Mouse (Mus musculus) embryonic facial prominence, embryonic 10.5 days (tissue): ENCODE measurements around the gene Slc39a11. TPM values are rescaled to one million over a fixed set of nuclear protein-coding genes. Genes with fewer than 3 reads are reported as not detected.

ENCODE experiments used
- DNase-seq: peaks from one replicate; pipeline ENCODE4 v3.0.0-alpha.2; 2017; ENCODE audit warnings: low spot score
- H3K27ac ChIP-seq: fragments of 300-500 bp; sonication (generic); replicated peaks from 2 replicates; pipeline ENCODE4 v1.5.1; 2016; ENCODE audit warnings: mild to moderate bottlenecking
- H3K27me3 ChIP-seq: fragments of 300-500 bp; sonication (generic); replicated peaks from 2 replicates; pipeline ENCODE4 v1.6.1; 2016; ENCODE audit warnings: low read depth, mild to moderate bottlenecking; ENCODE audit not compliant: poor library complexity, severe bottlenecking
- H3K36me3 ChIP-seq: fragments of 300-500 bp; sonication (generic); replicated peaks from 2 replicates; pipeline ENCODE4 v1.6.1; 2016; ENCODE audit warnings: mild to moderate bottlenecking, moderate library complexity
- H3K4me1 ChIP-seq: fragments of 300-500 bp; sonication (generic); 2 replicates; pipeline ENCODE4 v1.6.1; 2016
- H3K4me3 ChIP-seq: fragments of 300-500 bp; sonication (generic); 2 replicates; pipeline ENCODE4 v1.5.1; 2016; ENCODE audit warnings: mild to moderate bottlenecking, moderate library complexity
- H3K9me3 ChIP-seq: fragments of 300-500 bp; sonication (generic); 2 replicates; pipeline ENCODE4 v1.6.1; 2016; ENCODE audit warnings: mild to moderate bottlenecking
- WGBS: fragments of 180-500 bp; shearing (Covaris S2); methylation state at CpG from one replicate; pipeline ENCODE4 v1.1.7; 2016; 5-methylcytosine and 5-hydroxymethylcytosine counted together
- polyA plus RNA-seq: library from polyadenylated mRNA; unstranded; fragments of >200 nt; fragmentation: Nextera tagmentation; extraction: Ambion mirVana; gene quantifications from 2 replicates; pipeline ENCODE4 v1.2.1, GENCODE M21; 2016

Slc39a11 gene
- polyA plus RNA-seq, 1 experiment from 2014 or later: 17.2 TPM

DNA sequence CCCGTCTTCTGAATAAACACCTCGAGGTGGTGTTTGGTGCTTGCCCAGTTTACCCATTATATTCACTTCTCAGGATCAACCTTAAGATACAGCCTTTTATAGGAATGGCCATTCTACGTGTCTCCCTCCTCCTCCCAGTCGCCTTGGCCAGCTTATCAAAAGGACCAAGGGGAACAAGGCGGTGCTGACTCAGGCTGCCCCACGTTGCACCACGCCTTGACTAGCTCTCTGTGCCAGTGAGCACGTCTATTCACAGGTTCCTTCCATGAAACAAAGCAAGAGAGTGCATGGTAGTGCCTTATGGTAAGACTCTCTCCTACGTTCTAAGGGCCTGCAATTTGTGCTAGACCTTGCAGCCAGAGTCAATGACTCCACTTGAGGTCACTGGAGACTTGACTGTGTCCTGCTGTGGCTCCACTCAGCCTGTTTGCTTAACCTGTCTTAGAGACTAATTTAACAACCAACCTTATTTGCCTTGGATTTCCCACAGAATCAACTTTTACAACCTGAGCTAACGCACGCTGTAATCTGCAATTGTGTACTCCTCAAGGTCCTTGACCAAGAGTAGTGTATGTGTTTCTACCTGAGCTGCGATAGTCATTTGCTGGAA, 144.2 kb downstream of the Slc39a11 start:
- Histone ChIP-seq H3K9me3 (no peaks in the 10 kb centered on the region), H3K4me3 (no peak overlapping the region), H3K36me3 (no peaks in the 10 kb centered on the region), H3K4me1 (peaks cover 31% of the 10 kb centered on the region), H3K27me3 (no peaks in the 10 kb centered on the region), H3K27ac (no peak overlapping the region)
- WGBS: 88% methylated on average over 12 of the region's 12 CpGs
- DNase-seq: no peak

DNA sequence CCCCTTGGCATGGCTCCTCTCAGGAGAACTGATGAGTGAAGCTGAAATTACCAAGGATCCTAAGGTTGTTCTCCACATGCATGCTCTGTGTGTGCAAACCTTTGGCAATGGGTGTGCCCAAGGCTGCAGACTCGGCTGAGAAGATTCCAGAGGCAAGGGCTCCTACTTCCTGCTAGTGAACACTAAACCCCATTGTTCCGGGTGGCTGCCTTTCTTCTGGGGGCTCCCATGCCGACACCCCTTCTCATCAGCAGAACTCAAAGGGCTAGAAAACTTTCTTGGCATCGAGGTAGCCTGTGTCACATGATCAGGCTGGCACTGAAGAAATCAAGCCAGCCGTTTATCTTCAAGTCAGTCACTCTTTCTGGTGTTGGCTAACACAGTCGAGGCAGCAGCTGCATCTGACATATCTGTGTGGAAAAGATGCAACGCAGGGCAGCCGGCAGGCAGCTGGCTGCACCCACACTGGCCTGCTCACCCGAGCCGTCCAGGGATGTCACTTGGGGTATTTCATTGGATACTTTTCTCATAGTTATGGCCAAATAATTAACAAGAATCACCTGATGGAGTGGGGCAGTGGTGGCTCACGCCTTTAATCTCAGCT, 145.3 kb downstream of the Slc39a11 start:
- peaks cover 41% of the 10 kb centered on the region for H3K4me1 ChIP-seq
- no peak for DNase-seq
- no peak overlapping the region for H3K4me3 ChIP-seq
- no peaks in the 10 kb centered on the region for H3K9me3 ChIP-seq
- no peak overlapping the region for H3K27ac ChIP-seq
- WGBS: 71% methylated on average over 11 of the region's 11 CpGs
- no peaks in the 10 kb centered on the region for H3K27me3 ChIP-seq
- H3K36me3 ChIP-seq: no peaks in the 10 kb centered on the region

DNA sequence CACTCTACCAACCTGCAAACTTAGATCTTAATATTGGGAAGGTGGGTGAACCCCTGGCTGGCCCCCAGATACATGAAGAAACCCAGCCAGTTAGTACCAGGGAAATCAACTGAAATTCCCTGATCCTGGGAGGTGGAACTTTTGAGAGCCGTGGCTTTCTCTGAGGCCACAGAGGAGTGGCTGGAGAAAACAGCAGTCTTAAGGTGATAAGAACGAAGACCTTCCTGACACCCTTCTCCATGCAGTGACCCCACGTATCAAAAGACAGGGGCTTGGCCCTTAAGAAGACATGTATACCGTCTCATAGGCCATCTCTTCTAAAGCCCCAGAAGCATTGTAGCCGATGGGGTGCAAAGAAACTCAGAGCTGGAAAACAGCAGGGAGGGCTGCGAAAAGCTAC, 146.9 kb downstream of the Slc39a11 start:
- no peak overlapping the region for H3K27ac ChIP-seq
- no peaks in the 10 kb centered on the region for H3K27me3 ChIP-seq
- WGBS: 80% methylated on average over 6 of the region's 6 CpGs

DNA sequence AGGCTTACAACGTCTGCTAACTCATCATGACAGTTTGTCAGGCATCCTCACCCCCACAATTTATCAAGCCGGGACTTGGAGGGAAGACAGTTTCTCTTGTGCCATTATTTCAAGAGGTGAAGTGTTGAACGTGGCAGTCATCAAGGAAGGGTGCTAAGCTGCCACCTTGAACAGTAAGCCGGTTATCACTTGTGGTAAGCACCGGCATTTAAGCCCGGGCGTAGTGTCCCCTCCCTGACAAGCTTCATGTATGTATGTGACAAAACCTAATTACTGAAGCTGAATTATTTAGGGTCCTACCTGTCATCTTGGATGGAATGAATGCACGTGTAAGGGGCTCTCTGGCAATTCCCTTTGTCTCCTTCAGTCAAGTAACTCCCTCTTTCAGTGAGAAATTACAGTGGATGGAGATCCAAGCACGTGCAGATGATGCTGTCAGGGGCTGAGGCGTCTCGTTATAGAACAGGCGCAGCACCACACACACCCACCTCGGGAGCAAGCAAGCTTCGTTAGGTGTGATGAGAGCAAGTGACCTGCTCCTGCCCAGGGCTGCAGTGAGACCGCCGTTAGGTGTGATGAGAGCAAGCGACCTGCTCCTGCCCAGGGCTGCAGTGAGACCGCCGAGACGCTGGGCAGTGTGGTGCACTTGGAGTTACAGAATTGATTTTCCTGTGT, 149.1 kb downstream of the Slc39a11 start:
- no peaks in the 10 kb centered on the region for H3K27me3 ChIP-seq
- H3K9me3 ChIP-seq: no peaks in the 10 kb centered on the region
- H3K4me3 ChIP-seq: no peak overlapping the region
- peaks cover 37% of the 10 kb centered on the region for H3K4me1 ChIP-seq
- 83% methylated on average over 20 of the region's 20 CpGs for WGBS
- no peak for DNase-seq
- no peaks in the 10 kb centered on the region for H3K36me3 ChIP-seq
- no peak overlapping the region; the same call in 1 of the 2 replicates for H3K27ac ChIP-seq

More for the DNA sequence above, 146.9 kb downstream of the Slc39a11 start:
- H3K4me1 ChIP-seq: peaks cover 41% of the 10 kb centered on the region
- H3K9me3 ChIP-seq: no peaks in the 10 kb centered on the region
- no peak overlapping the region for H3K4me3 ChIP-seq
- H3K36me3 ChIP-seq: no peaks in the 10 kb centered on the region
- DNase-seq: no peak

DNA sequence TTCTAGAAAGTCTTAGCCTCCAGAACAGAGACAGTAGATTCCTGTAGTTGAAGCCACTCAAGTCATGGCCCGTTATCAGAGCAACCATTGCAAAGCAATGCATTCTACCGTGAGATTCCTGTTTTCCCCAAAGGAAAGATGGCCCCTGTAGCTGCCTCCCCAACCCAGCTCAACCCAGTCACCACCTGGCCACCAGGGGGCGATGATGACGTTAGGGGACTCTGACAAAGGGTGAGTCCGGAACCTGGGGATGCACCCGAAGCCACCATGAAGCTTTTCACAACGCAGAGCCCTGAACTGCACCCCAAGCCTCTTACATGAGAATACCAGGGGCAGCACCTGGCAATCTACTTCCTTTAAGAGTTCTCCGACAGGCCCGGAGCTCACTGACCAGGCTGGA, 151.0 kb downstream of the Slc39a11 start:
- peaks cover 32% of the 10 kb centered on the region for H3K4me1 ChIP-seq
- no peak overlapping the region for H3K4me3 ChIP-seq
- H3K27ac ChIP-seq: no peak overlapping the region
- no peaks in the 10 kb centered on the region for H3K9me3 ChIP-seq
- peak; percentile 56 for DNase-seq
- H3K27me3 ChIP-seq: no peaks in the 10 kb centered on the region
- H3K36me3 ChIP-seq: no peaks in the 10 kb centered on the region
- 59% methylated on average over 9 of the region's 9 CpGs for WGBS

DNA sequence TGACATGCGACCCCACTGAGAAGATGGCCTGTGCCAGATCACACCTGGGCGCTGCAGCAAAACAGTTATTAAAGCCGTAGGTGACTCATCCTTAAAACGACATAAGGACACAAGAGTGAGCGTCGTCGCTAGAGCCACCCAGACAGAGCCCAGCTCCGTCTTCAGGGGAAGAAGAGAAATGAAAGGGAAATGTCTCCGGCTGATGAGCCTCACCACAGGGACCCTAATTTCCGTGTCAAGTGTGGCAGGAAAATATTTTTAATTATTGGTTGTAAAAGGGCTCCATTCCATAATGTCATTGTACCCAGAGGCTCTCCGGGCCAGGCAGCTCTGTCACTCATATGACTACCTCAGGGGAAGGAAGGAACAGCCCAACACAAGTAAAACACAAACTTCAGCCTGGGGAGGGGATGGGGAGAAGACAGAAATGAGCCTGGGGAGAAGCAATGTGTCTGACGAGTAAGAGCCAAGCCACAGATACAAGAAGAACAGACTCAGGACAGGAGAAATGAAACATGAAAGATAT, 155.8 kb downstream of the Slc39a11 start:
- no peaks in the 10 kb centered on the region for H3K36me3 ChIP-seq
- no peaks in the 10 kb centered on the region; the same call in 1 of the 2 replicates for H3K4me1 ChIP-seq
- no peaks in the 10 kb centered on the region for H3K9me3 ChIP-seq
- no peak overlapping the region for H3K27ac ChIP-seq
- DNase-seq: no peak
- 73% methylated on average over 12 of the region's 12 CpGs for WGBS
- no peaks in the 10 kb centered on the region for H3K27me3 ChIP-seq
- no peak overlapping the region for H3K4me3 ChIP-seq

DNA sequence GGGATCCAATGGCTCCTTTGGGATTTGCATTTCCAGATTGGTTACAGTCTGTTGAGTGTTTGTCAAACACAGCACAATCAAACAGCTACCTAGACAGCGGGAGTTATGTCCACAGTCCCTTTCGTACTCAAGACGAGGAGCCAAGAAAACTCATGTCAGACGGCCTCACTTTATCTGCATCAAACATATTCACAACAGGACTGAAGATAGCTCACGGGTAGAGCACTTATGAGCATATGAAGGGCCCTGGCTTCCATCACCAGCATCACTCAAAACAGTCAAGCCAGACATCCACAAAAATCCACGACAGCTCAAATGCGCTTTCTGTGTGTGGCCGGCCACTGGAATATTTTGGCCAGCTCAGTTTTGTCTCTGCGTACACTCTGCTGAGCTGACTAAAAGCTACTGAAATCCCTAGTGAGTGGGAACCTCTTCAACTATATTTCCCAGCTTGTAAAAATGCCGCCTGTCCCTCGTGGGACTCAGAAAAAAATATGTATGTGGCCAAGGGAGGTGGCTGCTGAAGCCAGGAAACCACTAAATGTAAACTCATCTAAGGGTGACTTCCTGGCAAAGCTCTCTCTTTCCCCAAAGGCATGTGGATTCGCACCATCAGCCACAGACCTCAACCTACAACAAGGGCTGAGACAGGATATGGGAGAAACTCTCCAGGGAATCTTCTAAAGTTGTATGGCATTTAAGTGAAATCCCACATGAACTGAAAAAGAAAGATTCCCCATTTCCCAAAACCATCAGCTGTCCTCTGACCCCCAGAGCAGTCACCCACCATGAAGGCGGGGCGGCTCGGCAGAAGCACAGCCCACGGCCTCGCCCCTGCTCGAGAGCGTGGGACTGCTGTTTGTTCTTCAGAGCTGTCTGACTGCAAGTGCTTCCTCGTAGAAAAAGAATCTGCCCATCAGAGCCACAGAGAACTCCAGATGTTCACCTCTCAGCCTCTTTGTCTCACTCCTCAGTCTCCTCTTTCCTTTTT, 159.1 kb downstream of the Slc39a11 start:
- Histone ChIP-seq H3K9me3 (no peaks in the 10 kb centered on the region), H3K27me3 (no peaks in the 10 kb centered on the region), H3K4me1 (peaks cover 14% of the 10 kb centered on the region; the same call in 1 of the 2 replicates), H3K4me3 (no peak overlapping the region), H3K27ac (no peak overlapping the region), H3K36me3 (no peaks in the 10 kb centered on the region)
- no peak for DNase-seq
- WGBS: 84% methylated on average over 20 of the region's 20 CpGs

DNA sequence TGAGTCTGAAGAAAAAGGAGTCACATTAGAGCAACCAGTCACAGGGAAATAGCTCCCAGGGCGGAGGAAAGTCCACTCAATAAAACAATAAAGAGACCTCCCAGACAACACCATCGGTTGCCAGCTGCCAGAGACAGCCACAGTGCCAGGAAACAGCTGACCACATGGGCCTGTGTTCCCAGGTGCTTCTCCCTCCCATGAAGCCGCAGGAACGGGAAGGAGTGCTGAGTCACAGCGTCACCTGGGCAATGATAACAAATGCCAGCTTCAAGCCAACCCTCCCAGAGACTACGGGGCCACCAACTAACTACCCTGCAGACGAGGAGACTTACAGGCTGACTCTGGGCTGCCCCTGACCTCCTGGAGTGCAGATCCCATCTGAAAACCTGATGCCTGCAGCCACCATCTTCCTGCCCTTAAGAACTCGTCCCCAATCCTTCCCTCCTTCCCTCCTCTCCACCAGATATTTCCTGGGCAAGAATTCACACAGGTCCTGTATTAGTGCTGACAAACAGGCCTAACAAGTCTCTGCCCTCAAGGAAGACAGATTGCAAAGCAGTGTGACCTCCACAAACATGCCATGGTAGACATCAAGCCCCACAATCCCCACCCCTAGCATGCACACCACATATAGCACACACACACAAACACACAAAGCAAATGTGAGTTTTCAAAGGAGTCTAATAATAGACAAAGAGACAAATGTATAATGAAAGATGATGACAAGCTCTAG, 162.1 kb downstream of the Slc39a11 start:
- no peak overlapping the region for H3K27ac ChIP-seq
- 74% methylated on average over 8 of the region's 8 CpGs for WGBS
- H3K4me3 ChIP-seq: no peak overlapping the region

DNA sequence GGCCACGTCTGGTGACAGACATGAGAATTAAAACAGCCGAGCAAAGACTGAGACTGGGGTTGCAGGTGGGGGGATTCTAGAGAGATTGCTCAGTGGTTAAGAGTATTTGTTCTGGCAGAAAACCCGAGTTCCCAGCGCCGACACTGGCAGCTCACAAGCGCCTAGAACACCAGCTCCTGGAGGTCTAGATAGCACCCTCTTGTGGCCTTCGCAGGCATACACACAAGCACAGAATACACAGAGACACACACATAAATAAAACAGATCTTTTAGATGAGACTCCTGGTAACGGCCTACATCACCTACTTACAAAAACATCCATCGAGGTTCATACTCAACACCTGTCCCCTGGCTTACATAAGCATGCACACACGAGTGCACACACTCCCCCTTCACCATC, 165.8 kb downstream of the Slc39a11 start:
- 86% methylated on average over 10 of the region's 10 CpGs for WGBS
- Histone ChIP-seq H3K9me3 (no peaks in the 10 kb centered on the region), H3K36me3 (no peaks in the 10 kb centered on the region), H3K27me3 (no peaks in the 10 kb centered on the region), H3K27ac (no peak overlapping the region), H3K4me3 (no peak overlapping the region), H3K4me1 (peaks cover 20% of the 10 kb centered on the region)
- no peak for DNase-seq

More for the DNA sequence above, 162.1 kb downstream of the Slc39a11 start:
- DNase-seq: no peak
- Histone ChIP-seq H3K9me3 (no peaks in the 10 kb centered on the region), H3K27me3 (no peaks in the 10 kb centered on the region), H3K36me3 (no peaks in the 10 kb centered on the region), H3K4me1 (peaks cover 20% of the 10 kb centered on the region)

DNA sequence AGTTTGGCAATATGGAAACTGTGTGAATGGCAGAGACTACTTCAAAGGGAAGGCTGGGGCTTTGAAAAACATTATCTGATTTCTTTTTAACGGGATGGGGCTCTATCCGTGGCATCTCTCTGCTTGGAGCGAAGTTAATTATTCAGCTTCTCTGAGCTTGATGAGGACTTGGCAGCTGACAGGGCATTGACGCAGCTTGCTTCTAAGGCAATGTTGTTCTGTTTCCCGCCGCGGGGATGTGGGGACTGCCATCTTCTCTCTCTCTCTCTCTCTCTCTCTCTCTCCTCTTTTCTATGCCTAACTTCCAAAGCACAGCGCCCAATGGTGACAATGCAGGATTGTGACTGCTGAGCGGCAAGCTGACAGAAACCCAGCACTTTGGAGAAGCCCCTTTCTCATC, 172.3 kb downstream of the Slc39a11 start:
- WGBS: 81% methylated on average over 9 of the region's 9 CpGs
- Histone ChIP-seq H3K27me3 (no peaks in the 10 kb centered on the region), H3K4me1 (peaks cover 17% of the 10 kb centered on the region), H3K4me3 (no peak overlapping the region), H3K27ac (no peak overlapping the region), H3K36me3 (no peaks in the 10 kb centered on the region), H3K9me3 (no peaks in the 10 kb centered on the region)
- DNase-seq: no peak

DNA sequence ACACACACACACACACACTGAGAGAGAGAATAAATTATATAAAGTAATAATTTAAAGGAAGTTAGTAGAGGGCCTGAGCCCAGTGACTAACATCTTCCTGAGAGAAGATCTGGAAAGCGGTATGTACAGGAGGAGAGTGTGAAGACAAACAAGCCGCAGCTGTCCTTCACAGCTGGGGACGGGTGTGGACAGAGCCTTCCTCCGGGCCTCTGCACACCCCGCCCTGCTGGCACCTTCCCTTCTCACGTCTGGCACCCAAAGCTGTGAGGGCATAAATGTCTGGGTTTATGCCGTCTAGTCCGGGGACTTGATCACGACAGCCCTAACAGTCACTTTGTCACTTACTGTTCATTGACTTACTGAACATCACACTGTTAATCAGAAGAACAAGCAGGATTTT, 173.2 kb downstream of the Slc39a11 start:
- H3K4me3 ChIP-seq: no peak overlapping the region
- 84% methylated on average over 9 of the region's 9 CpGs for WGBS
- no peak overlapping the region for H3K27ac ChIP-seq
- no peaks in the 10 kb centered on the region for H3K9me3 ChIP-seq
- H3K27me3 ChIP-seq: no peaks in the 10 kb centered on the region
- H3K4me1 ChIP-seq: peaks cover 17% of the 10 kb centered on the region
- no peak for DNase-seq
- H3K36me3 ChIP-seq: no peaks in the 10 kb centered on the region
